Mouse (Mus musculus) heart, adult 2 months (tissue): ENCODE measurements around the gene Atf6.

ENCODE experiments used
- CTCF ChIP-seq: fragments of 200-600 bp; IDR thresholded peaks from 2 replicates; pipeline ENCODE4 v1.8.1; 2022; ENCODE audit warnings: antibody characterized with exemption, mild to moderate bottlenecking, moderate library complexity
- EP300 ChIP-seq: fragments of 200-500 bp; IDR thresholded peaks from 2 replicates; pipeline ENCODE4 v1.6.1; 2011; ENCODE audit warnings: low read depth, low read length, control low read depth; ENCODE audit not compliant: insufficient read depth
- POLR2A ChIP-seq: fragments of 200-500 bp; IDR thresholded peaks from 2 replicates; pipeline ENCODE4 v1.6.1; 2011; ENCODE audit warnings: mild to moderate bottlenecking, low read depth, low read length, control low read depth; ENCODE audit not compliant: insufficient read depth

- TF ChIP-seq EP300 (no peak), POLR2A (no peak), CTCF (no peak)
These were observed 76.0 kb downstream of the Atf6 start for GRCm38 (mm10) chr1:170791542-170791941.
